Mouse (Mus musculus) MEL-GATA-1-ER (cell line): Measurements from ENCODE around the gene Pmpcb.

Experiments used
- DNase-seq: peaks from one replicate; pipeline ENCODE4 v3.0.0-alpha.2; 2012; ENCODE audit warnings: low read depth; ENCODE audit errors: extremely low read depth

Pmpcb gene

DNA sequence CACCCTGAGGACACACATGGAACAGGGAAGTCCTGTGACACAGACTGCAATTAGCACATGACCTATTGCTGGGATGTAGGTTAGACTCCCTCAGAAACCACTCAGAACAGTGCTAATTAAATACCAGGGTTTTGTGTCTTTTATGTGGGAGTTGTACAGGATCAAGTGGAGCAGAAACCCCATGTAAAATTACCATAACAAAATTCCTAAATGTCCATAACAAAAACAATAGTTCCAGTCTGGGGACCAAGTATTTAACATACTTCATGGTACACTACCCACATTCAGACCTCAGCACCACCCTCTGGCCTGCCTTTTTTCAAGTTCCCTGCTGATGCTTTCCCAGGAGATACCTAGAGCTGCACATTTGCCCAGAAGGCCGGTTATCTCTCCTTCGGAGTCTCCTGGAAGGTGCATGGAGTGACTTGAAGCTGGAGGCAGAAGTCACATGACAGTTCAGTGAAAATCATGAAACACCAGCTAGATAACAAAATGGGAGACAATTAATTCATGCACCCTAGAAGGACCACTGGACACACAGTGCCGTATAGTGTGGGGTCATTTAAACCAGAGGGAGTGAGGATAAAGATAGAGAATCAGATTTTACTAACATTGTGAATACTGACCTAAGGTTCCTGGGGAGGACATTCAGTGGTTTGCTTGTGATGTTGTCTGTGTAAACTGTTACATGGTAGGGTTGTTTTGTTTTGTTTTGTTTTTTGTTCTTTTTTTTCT, 4.6 kb upstream of the Pmpcb start:
- no peak for DNase-seq

- DNase-seq = no peak
Observed at GRCm38 (mm10) chr5:21732930-21733329, 4.0 kb upstream of the Pmpcb start.

DNA sequence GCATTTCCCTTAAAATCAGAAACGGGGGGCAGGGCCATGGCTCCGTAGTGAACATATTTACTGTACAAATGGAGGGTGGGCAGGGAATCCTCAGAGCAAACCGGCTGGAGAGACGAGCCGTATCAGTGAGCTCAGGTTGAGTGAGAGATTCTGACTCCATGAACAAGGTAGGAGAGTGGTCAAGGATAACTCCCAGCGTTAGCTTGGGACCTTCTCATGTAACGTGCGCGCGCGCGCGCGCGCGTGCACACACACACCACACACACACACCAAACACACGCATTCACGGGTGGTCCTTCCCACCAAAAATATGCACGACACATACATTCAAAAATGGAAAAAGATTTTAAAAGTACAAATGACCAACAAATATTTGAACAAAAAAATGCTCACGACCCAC, 1.8 kb upstream of the Pmpcb start:
- no peak for DNase-seq

GRCm38 (mm10) chr5:21735584-21735983, 1.4 kb upstream of the Pmpcb start:
- peak; percentile 93 for DNase-seq

DNA sequence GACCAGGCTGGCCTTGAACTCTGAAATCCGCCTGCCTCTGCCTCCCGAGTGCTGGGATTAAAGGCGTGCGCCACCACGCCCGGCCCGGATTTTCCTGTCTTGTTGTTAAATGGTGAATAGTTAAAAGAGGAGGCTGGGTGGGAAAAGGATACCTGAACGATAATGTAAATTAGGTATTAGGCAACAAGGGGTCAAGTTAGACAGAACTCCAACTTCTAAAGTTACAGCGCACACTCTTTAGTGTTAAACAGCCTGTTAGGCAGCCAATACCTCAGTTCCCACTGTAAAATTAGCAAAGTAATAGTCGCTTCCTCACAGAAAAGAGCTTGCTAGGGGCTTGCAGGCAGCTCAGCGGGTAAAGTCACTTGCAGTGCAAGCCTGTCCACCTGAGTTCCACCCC, 895 bp upstream of the Pmpcb start:
- no peak for DNase-seq

- no peak for DNase-seq
Observed at GRCm38 (mm10) chr5:21737620-21738019, 679 bp downstream of the Pmpcb start.

GRCm38 (mm10) chr5:21739120-21739519, 2.2 kb downstream of the Pmpcb start:
- no peak for DNase-seq

GRCm38 (mm10) chr5:21739881-21740280, 2.9 kb downstream of the Pmpcb start:
- DNase-seq = no peak

GRCm38 (mm10) chr5:21743606-21744005, 6.7 kb downstream of the Pmpcb start:
- no peak for DNase-seq

GRCm38 (mm10) chr5:21744651-21745050, 7.7 kb downstream of the Pmpcb start:
- DNase-seq = no peak

GRCm38 (mm10) chr5:21745966-21746365, 9.0 kb downstream of the Pmpcb start:
- DNase-seq = no peak

- DNase-seq = no peak
Observed at GRCm38 (mm10) chr5:21768506-21768905, 31.6 kb downstream of the Pmpcb start.

GRCm38 (mm10) chr5:21769841-21770240, 32.9 kb downstream of the Pmpcb start:
- no peak for DNase-seq

DNA sequence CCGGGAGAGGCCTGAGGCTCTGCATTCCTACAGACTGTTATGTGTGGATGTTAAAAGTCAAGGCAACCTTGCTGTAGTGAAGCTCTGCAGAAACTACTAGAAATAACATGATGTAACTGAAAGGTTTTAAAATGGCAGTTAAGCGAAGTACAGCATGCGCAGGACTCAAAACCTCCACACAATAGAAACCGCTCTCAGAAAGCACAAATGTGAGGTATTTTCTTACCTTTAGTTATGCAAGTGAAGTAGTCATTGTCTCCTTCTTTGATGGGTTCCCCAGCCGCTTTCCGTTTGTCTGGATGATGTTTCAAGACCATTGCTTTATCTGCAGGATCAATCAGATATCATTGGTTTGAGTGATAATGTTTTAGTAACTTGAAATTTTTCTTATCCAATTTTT, 39.5 kb downstream of the Pmpcb start:
- no peak for DNase-seq

DNA sequence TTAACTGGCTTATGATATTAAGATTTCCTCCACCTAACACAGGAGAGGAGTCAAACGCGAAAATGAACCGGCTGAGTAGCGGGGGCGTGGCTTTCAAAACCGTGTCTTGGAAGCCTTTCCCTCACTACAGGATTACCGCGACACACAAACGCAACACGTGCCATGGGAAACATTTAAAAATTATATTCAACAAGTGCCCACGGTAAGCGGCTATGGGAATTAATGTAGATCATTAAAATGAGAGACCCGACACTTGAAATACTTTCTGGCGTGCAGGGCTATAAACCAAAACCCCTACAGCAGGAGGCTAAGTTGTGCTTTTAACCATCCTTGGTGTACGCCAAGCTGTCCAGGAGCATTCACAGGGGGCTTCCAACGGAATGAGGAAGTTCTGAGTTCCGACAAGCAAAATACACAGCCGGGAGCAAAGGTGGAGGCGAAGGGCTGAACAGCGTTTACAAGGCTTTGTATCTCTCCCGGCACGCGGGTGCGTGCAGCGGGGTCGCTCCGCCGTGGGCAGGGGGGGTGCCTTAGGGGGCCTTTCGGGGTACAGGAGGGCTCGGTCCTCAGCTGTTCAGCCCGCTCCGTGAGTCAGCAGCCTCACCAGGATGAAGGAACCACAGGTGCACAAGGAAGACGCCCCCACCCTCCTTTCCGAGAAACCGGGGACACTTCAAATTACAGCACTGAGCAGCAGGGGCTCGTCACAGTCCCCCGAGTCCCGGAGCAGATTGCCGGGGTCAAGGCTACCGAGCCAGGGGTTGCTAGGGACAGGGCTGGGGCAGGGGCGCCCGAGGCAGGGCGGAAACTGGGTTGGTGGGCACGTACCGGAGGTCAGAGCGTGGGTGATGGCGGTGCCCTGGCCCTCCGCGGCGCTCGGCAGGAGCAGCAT, 47.5 kb downstream of the Pmpcb start:
- DNase-seq = peak; percentile 80

- DNase-seq = peak; percentile 90
Observed at GRCm38 (mm10) chr5:21785053-21785452, 48.1 kb downstream of the Pmpcb start, which contains the start of the genes Dnajc2 and Psmc2. TSS of gene Dnajc2 (minus strand) at chr5:21785251. TSS of gene Psmc2 (plus strand) at chr5:21785283.

- DNase-seq = no peak
Observed at GRCm38 (mm10) chr5:21785776-21786175, 48.8 kb downstream of the Pmpcb start.

DNA sequence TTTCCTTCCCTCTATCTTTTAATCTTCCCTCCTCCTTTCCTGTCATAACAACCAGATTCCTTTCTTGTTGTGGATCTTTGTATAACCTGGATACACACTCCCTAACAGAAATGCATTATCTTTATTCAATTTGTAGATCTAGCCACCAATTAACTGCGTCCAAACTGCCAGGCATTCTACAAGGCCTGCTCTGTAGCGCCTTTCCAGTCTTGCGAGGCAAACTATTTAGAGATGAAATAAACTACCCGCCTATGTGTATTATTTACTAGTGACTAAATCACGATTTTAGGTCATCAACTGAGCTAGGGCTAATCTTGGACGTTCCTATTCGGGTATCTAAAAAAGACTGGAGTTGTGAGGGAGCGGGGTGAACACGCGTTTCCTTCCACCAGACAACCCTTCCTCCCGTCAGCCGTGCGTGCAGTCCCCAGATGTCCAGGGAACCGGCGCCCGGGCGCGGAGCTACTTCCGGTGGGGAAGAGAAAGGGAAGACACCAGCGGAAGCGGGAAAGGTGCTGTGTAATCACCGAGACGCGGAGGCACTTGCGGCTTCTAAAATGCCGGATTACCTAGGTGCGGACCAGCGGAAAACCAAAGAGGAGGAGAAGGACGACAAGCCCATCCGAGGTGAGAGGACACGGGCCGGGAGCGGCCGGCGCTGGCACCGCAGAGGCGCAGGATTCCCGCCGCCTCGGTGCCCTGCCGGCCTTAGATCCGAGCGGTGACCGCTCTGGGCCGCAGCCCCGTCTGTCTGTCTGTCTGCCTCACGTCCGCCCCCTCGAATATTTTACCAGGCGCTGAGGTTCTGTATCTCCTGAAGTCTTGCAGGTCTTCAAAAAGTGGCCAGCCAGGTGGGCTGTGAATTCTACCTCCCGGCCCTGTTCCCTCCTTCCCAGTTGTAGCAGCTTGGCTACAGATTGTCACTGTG, 49.6 kb downstream of the Pmpcb start:
- DNase-seq = peak; percentile 97

- DNase-seq = peak; percentile 26
Observed at GRCm38 (mm10) chr5:21787186-21788105, 50.5 kb downstream of the Pmpcb start.

- DNase-seq = no peak
Observed at GRCm38 (mm10) chr5:21789061-21789460, 52.1 kb downstream of the Pmpcb start.
